Mouse (Mus musculus) intestine, embryonic 14.5 days (tissue): ENCODE measurements around the gene Mrps7. TPM values are rescaled to one million over a fixed set of nuclear protein-coding genes. Genes with fewer than 3 reads are reported as not detected.
A peak's percentile ranks its signal among the peaks of the same experiment; 100 is the strongest.

ENCODE experiments used
- ATAC-seq: fragments of 200-750 bp; cut with Nextera tagmentation; replicated peaks from 2 replicates; pipeline ENCODE4 v1.8.0; 2017; ENCODE audit warnings: low read depth, moderate number of reproducible peaks, moderate TSS enrichment, moderate library complexity; ENCODE audit not compliant: low FRiP score, low TSS enrichment
- DNase-seq: peaks from one replicate; pipeline ENCODE4 v3.0.0-alpha.2; 2018; ENCODE audit warnings: low spot score
- H3K27ac ChIP-seq: fragments of 300-500 bp; sonication (generic); 2 replicates; pipeline ENCODE4 v1.5.1; 2014; ENCODE audit warnings: low read depth, mild to moderate bottlenecking, control low read depth
- H3K27me3 ChIP-seq: fragments of 300-500 bp; sonication (generic); replicated peaks from 2 replicates; pipeline ENCODE4 v1.6.1; 2014; ENCODE audit warnings: low read length, control low read depth; ENCODE audit not compliant: control insufficient read depth, insufficient read depth
- H3K36me3 ChIP-seq: fragments of 300-500 bp; sonication (generic); 2 replicates; pipeline ENCODE4 v1.6.1; 2014; ENCODE audit warnings: low read length, control low read depth; ENCODE audit not compliant: control insufficient read depth, insufficient read depth
- H3K4me1 ChIP-seq: fragments of 300-500 bp; sonication (generic); replicated peaks from 2 replicates; pipeline ENCODE4 v1.6.1; 2014; ENCODE audit warnings: low read length, control low read depth, mixed read lengths; ENCODE audit not compliant: control insufficient read depth, insufficient read depth
- H3K4me2 ChIP-seq: fragments of 300-500 bp; sonication (generic); 2 replicates; pipeline ENCODE4 v1.6.1; 2014; ENCODE audit warnings: low read length
- H3K4me3 ChIP-seq: fragments of 300-500 bp; sonication (generic); 2 replicates; pipeline ENCODE4 v1.5.1; 2014; ENCODE audit warnings: low read depth, low read length, control low read depth, mixed read lengths
- H3K9ac ChIP-seq: fragments of 300-500 bp; sonication (generic); 2 replicates; pipeline ENCODE4 v1.6.1; 2014; ENCODE audit warnings: mild to moderate bottlenecking, low read length
- H3K9me3 ChIP-seq: fragments of 300-500 bp; sonication (generic); 2 replicates; pipeline ENCODE4 v1.6.1; 2016; ENCODE audit warnings: low read length, control low read depth; ENCODE audit not compliant: control insufficient read depth
- WGBS: fragments of 180-500 bp; shearing (Covaris S2); extraction: QIAGEN DNeasy Blood & Tissue Kit; methylation state at CpG from one replicate; pipeline ENCODE4 v1.1.7; 2014; 5-methylcytosine and 5-hydroxymethylcytosine counted together
- polyA plus RNA-seq: library from polyadenylated mRNA; unstranded; fragments of >200 nt; fragmentation: Nextera tagmentation; extraction: Ambion mirVana; gene quantifications from 2 replicates; pipeline ENCODE4 v1.2.1, GENCODE M21; 2014

Mrps7 gene
- polyA plus RNA-seq, 1 experiment from 2014 or later: 94.0 TPM

DNA sequence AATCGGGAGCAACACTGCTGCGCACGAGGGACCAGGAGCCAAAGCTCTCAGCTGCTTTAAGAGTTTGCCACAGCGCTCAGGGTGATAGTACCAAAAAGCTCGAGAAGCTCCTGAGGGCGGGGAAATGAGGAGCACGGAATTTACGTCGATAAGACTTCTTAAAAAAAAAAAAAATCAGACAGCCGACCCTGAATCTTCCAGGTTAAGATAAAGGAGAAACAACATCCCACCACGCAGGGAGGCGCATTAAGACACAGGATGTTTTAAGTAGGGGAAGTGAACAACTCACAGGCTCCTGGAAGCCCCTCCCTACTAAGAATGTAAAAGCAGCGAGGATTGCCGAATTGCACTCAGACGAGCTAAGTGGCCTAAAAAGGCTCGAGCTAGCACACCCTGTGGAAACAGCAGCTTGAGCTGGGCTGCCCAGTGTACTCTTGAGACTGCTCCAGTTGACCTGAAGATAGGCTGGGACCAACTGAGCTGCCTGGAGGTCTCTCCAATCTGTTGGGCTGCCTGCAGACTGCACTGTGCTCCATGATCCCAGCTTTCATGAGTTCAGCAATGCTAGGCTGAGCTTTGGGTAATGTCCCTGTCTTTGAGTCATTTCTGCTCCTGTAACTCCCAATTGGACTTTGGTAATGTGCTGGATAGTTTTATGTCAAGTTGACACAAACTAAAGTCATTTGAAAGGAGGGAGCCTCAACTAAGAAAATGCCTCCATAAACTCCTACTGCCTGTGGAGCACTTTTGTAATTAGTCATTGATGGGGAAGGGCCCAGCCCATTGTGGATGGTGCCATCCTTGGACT is 9.6 kb downstream of the Mrps7 start:
- Histone ChIP-seq H3K9ac (peak overlapping the region; percentile 73), H3K27ac (peak overlapping the region; percentile 76), H3K4me1 (peaks cover 17% of the 10 kb centered on the region), H3K9me3 (no peaks in the 10 kb centered on the region), H3K4me2 (peak overlapping the region; percentile 71), H3K4me3 (peak overlapping the region; percentile 67), H3K27me3 (no peaks in the 10 kb centered on the region), H3K36me3 (peaks cover 33% of the 10 kb centered on the region)
- ATAC-seq (peak; percentile 14; the same call in 1 of the 2 replicates), DNase-seq (peak; percentile 67)
- 1% methylated on average over 16 of the region's 16 CpGs for WGBS

DNA sequence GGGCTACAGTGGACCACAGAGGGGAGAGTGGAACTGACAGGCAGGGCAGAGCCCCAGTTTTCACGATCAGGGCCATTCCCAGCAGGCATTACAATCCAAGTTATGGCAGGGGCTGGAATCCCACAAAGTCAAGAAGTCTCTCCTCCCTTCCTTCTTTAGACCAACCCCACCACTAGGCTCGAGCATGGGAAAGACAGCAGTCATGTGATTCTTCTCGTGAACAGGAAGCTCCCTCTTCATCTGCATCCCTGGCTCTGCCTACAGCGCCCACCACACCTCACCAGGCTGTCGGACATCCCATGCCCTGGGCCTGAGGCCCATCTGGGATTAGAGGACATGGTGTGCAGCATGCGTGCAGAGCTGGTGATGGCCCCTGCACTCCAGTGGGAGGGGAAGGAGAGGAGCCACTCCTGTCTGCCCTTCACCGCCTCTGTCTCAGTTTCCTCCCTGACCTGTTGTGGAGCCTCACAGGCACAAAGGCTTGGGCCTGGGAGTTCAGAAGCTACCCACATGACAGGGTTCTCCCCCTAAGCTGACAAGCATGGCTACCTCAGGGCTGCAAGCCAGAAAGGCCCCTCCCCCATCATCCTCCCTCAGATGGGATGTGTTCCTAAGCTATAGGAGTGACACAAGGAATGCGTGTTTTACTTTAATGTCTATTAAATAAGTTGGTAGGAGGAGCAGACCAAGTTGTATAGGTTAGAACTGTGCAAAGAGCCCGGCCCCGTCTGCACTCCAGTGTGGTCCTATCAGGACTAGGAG is 10.8 kb downstream of the Mrps7 start:
- WGBS: 81% methylated on average over 10 of the region's 10 CpGs
- H3K27ac ChIP-seq: peak overlapping the region; percentile 27; the same call in 1 of the 2 replicates
- no peaks in the 10 kb centered on the region for H3K27me3 ChIP-seq
- H3K9me3 ChIP-seq: no peaks in the 10 kb centered on the region
- ATAC-seq (no peak), DNase-seq (no peak)
- peaks cover 17% of the 10 kb centered on the region for H3K4me1 ChIP-seq
- H3K9ac ChIP-seq: no peak overlapping the region
- no peak overlapping the region for H3K4me2 ChIP-seq
- no peak overlapping the region for H3K4me3 ChIP-seq
- H3K36me3 ChIP-seq: peaks cover 28% of the 10 kb centered on the region

DNA sequence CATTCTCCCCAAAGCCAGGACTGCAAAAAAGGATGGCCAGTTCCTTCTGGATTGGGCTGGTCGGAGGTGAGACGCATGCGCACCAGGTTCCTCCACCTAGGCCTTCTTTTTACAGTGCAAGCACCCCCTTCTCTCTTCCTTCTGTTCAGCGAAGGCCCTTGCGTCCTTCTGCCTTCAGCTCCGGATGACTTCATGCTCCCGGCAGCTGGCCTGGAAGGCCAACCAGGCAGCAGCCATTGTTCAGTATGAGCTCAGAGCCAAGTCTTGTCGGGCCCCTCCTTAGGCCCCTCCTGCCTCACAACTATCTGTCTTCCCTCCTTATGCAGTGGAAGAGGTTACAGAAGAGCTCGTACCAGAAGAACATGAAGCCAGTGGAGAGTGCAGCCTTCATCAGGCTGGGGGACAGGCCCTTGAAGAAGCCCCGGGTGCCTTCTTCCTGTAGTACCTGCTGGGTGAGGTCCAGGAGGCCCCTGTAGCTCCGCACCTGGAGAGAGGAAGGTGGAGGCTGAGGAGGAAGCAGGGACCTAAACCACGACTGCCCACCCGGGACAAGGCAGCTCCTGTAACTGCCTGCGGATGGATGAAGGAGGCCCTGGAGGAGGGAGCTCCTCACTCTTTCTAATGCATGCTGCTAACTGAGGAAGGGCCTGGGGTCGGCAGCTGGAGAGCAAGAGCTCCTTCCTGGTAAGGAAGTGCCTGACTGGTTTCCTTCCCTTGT is 11.5 kb downstream of the Mrps7 start:
- DNase-seq (no peak), ATAC-seq (no peak)
- no peak overlapping the region for H3K9ac ChIP-seq
- no peaks in the 10 kb centered on the region for H3K9me3 ChIP-seq
- peaks cover 17% of the 10 kb centered on the region for H3K4me1 ChIP-seq
- no peaks in the 10 kb centered on the region for H3K27me3 ChIP-seq
- H3K4me2 ChIP-seq: no peak overlapping the region
- peaks cover 29% of the 10 kb centered on the region for H3K36me3 ChIP-seq
- no peak overlapping the region for H3K4me3 ChIP-seq
- 75% methylated on average over 15 of the region's 15 CpGs for WGBS
- H3K27ac ChIP-seq: peak overlapping the region; percentile 27; the same call in 1 of the 2 replicates

DNA sequence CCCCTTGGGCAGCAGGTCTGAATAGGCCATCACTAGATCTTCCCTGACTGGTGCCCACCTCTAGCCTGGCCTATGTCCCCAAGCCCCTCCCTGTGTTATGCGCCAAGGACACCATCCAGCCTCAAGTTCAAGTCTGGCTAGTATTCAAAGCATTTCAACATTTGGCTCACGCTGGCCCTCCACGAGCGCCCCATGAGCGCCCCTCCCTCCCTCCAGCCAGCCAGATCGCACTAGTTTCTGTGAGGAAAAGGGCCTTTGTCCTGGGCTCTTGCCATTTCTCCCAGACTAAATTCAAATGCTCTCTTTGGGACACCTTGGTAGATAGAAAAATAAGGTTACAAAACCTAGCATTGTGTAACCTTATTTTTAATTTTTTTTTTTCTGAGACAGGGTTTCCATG is 12.2 kb downstream of the Mrps7 start:
- H3K36me3 ChIP-seq: peaks cover 35% of the 10 kb centered on the region
- no peak overlapping the region for H3K9ac ChIP-seq
- 92% methylated on average over 6 of the region's 6 CpGs for WGBS
- no peaks in the 10 kb centered on the region for H3K27me3 ChIP-seq
- no peak for DNase-seq
- H3K4me2 ChIP-seq: no peak overlapping the region
- no peak overlapping the region for H3K4me3 ChIP-seq
- H3K4me1 ChIP-seq: peaks cover 17% of the 10 kb centered on the region
- ATAC-seq: no peak
- H3K9me3 ChIP-seq: no peaks in the 10 kb centered on the region
- H3K27ac ChIP-seq: no peak overlapping the region; the same call in 1 of the 2 replicates

DNA sequence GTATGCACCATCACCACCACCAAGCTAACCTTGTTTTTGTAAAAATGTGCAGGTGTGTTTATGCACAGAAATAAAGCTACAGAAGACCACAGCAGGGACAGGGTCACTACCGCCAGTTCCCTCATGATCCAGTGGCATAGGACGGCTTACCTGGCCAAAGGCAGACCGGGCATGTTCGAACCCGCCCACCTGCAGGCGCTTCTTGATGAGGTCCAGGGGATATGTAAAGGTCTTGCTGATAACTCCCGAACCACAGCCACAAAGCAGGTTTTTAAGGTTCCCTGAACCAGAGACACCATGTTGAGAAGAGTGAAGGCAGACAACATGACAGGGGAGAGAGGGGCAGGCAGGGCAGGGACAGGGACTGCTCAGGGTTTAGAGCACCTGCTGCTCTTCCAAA is 12.6 kb downstream of the Mrps7 start:
- no peak overlapping the region for H3K4me3 ChIP-seq
- DNase-seq: no peak
- H3K9me3 ChIP-seq: no peaks in the 10 kb centered on the region
- ATAC-seq: no peak
- peaks cover 37% of the 10 kb centered on the region for H3K36me3 ChIP-seq
- H3K9ac ChIP-seq: no peak overlapping the region
- WGBS: 91% methylated on average over 7 of the region's 7 CpGs
- no peaks in the 10 kb centered on the region for H3K27me3 ChIP-seq
- no peak overlapping the region for H3K4me2 ChIP-seq
- peaks cover 17% of the 10 kb centered on the region for H3K4me1 ChIP-seq
- H3K27ac ChIP-seq: no peak overlapping the region

DNA sequence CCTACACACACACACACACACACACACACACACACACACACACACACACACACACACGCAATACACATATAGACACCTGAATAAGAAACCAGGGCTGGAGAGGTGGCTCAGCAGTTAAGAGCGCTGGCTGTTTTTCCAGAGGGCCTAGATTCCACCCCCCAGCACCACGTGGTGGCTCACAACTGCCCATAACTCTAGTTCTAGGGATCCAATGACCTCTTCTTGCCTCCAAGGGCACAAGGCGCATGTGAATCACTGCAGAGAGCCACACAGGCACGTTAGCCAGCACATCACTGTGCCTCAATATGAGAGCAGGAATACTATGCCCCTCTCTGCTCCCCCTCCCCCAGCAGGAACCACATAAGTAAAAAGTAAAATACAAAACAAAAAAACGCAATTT is 13.2 kb downstream of the Mrps7 start:
- H3K36me3 ChIP-seq: peaks cover 38% of the 10 kb centered on the region
- H3K4me3 ChIP-seq: no peak overlapping the region
- H3K9me3 ChIP-seq: no peaks in the 10 kb centered on the region
- ATAC-seq: no peak
- no peak overlapping the region for H3K27ac ChIP-seq
- no peak for DNase-seq
- no peaks in the 10 kb centered on the region for H3K27me3 ChIP-seq
- 78% methylated on average over 6 of the region's 6 CpGs for WGBS
- H3K4me2 ChIP-seq: no peak overlapping the region
- H3K4me1 ChIP-seq: peaks cover 11% of the 10 kb centered on the region
- no peak overlapping the region for H3K9ac ChIP-seq

DNA sequence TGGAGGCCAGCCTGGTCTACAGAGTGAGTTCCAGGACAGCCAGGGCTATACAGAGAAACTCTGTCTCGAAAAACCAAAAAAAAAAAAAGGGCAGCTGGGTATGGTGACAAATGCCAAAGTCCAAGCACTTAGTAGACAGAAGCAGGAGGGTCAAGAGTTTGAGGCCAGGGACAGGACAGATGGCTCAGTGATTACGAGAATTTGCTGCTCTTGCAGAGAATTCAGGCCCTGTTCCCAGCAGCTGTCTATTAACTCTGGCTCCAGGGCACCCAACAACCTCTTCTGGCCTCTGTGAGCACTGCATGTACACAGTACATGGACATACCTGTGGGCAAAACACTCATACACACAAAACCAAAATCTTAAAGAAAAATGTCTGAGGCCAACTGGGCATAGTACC is 14.3 kb downstream of the Mrps7 start:
- Histone ChIP-seq H3K4me3 (no peak overlapping the region), H3K36me3 (peaks cover 49% of the 10 kb centered on the region), H3K9ac (no peak overlapping the region), H3K27me3 (no peaks in the 10 kb centered on the region), H3K27ac (no peak overlapping the region), H3K9me3 (no peaks in the 10 kb centered on the region), H3K4me1 (peaks cover 10% of the 10 kb centered on the region), H3K4me2 (no peak overlapping the region)
- ATAC-seq (no peak), DNase-seq (no peak)
- 89% methylated on average over 2 of the region's 2 CpGs for WGBS

DNA sequence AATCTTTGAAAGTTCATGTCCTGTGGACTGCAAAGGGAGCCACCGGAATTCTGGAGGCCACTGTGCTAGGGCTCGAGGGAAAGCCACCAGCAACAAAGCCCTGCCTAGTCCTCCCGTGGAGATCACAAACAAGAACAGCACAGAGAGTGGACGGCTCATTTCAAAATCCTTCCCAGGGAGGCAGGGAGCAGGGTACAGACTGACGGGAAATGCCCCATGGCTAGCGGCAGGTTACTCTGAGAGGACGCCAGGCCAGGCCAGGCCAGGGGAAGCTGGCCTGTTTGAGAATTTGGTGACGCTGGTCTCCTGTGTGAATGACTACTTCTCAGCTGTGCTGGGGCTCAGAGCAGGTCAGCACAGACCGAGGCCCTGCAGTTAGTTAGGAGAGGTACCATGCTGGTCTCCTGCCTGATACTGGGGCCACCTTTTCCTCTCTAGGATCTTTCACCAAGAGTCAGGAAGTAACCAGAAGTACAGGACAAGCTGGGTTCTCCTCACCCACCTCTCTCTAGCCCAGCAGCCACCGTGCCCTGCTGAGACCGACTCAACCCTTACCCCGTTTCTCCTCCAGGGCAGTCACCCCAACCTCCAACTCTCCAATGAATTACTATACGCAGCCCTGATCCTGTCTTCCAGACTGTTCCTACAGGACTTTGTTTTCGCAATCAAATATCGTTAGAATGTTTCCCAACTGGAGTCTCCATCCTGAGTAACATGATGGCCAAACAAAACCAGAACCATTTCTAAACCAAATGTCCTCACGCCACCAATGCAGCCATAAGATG is 15.2 kb downstream of the Mrps7 start:
- 85% methylated on average over 16 of the region's 16 CpGs for WGBS
- H3K36me3 ChIP-seq: peaks cover 58% of the 10 kb centered on the region

More for the DNA sequence above, 15.2 kb downstream of the Mrps7 start:
- Histone ChIP-seq H3K4me2 (no peak overlapping the region), H3K9me3 (no peaks in the 10 kb centered on the region), H3K4me3 (no peak overlapping the region), H3K9ac (no peak overlapping the region), H3K27ac (no peak overlapping the region), H3K27me3 (no peaks in the 10 kb centered on the region), H3K4me1 (0 out of 2 replicates have a peak, but pooled peaks cover 2% of the 10 kb centered on the region)
- ATAC-seq (no peak), DNase-seq (no peak)
